Mouse (Mus musculus) c-Kit-positive CD71-positive TER-119-negative erythroid progenitor cells, embryonic 14.5 days (primary cell): ENCODE measurements around the gene Mbl1.

ENCODE experiments used
- DNase-seq: peaks from one replicate; pipeline ENCODE4 v3.0.0-alpha.2; 2013; ENCODE audit warnings: low read depth

The Mbl1 gene

GRCm38 (mm10) chr14:41198037-41198730 is 46.9 kb downstream of the Mbl1 start:
- no peak for DNase-seq
